Mouse (Mus musculus): Measurements from ENCODE around the gene 4930503B20Rik. TPM values are rescaled to one million over a fixed set of nuclear protein-coding genes. Genes with fewer than 3 reads are reported as not detected.

The 4930503B20Rik gene
- polyA plus RNA-seq, 1 experiment from 2014 or later, result not detected

- WGBS, result 62% methylated on average over 8 of the region's 8 CpGs
Observed at GRCm38 (mm10) chr3:146681696-146682095, 30.6 kb upstream of the 4930503B20Rik start.

GRCm38 (mm10) chr3:146680625-146681024 lies 29.5 kb upstream of the 4930503B20Rik start:
- no peak overlapping the region for H3K27ac ChIP-seq (ENCODE audit: low read length)
- WGBS, result 86% methylated on average over 13 of the region's 13 CpGs
- H3K4me2 ChIP-seq (ENCODE audit: low read depth, low read length), result no peak overlapping the region
- no peaks in the 10 kb centered on the region for H3K36me3 ChIP-seq (ENCODE audit: control insufficient read depth, insufficient read depth, low read length)
- H3K27me3 ChIP-seq (ENCODE audit: control insufficient read depth, insufficient read depth, low read length), result no peaks in the 10 kb centered on the region
- no peak overlapping the region for H3K4me3 ChIP-seq (replicated peaks; ENCODE audit: low read length)
- no peak for ATAC-seq (ENCODE audit: insufficient read depth, low FRiP score)
- 0 out of 2 replicates have a peak, but pooled peaks cover 5% of the 10 kb centered on the region for H3K4me1 ChIP-seq (ENCODE audit: control insufficient read depth, insufficient read depth, low read length)
- no peak overlapping the region for H3K9ac ChIP-seq (ENCODE audit: low read length)
- no peaks in the 10 kb centered on the region for H3K9me3 ChIP-seq (replicated peaks; ENCODE audit: control insufficient read depth, low read length)

More at GRCm38 (mm10) chr3:146681696-146682095, 30.6 kb upstream of the 4930503B20Rik start:
- ATAC-seq (ENCODE audit: insufficient read depth, low FRiP score), result no peak
- Histone ChIP-seq H3K9me3 (replicated peaks; ENCODE audit: control insufficient read depth, low read length) (no peaks in the 10 kb centered on the region), H3K27me3 (ENCODE audit: control insufficient read depth, insufficient read depth, low read length) (no peaks in the 10 kb centered on the region), H3K4me2 (ENCODE audit: low read depth, low read length) (peak overlapping the region; percentile 53), H3K27ac (ENCODE audit: low read length) (no peak overlapping the region), H3K9ac (ENCODE audit: low read length) (no peak overlapping the region), H3K36me3 (ENCODE audit: control insufficient read depth, insufficient read depth, low read length) (no peaks in the 10 kb centered on the region), H3K4me1 (ENCODE audit: control insufficient read depth, insufficient read depth, low read length) (0 out of 2 replicates have a peak, but pooled peaks cover 5% of the 10 kb centered on the region), H3K4me3 (replicated peaks; ENCODE audit: low read length) (peak overlapping the region; percentile 30; the same call in 1 of the 2 replicates)

GRCm38 (mm10) chr3:146679646-146680045 lies 28.5 kb upstream of the 4930503B20Rik start:
- Histone ChIP-seq H3K27me3 (ENCODE audit: control insufficient read depth, insufficient read depth, low read length) (no peaks in the 10 kb centered on the region), H3K9me3 (replicated peaks; ENCODE audit: control insufficient read depth, low read length) (no peaks in the 10 kb centered on the region), H3K4me3 (replicated peaks; ENCODE audit: low read length) (no peak overlapping the region), H3K36me3 (ENCODE audit: control insufficient read depth, insufficient read depth, low read length) (no peaks in the 10 kb centered on the region), H3K4me2 (ENCODE audit: low read depth, low read length) (no peak overlapping the region), H3K9ac (ENCODE audit: low read length) (no peak overlapping the region), H3K4me1 (ENCODE audit: control insufficient read depth, insufficient read depth, low read length) (0 out of 2 replicates have a peak, but pooled peaks cover 3% of the 10 kb centered on the region), H3K27ac (ENCODE audit: low read length) (no peak overlapping the region)
- 92% methylated on average over 16 of the region's 16 CpGs for WGBS
- ATAC-seq (ENCODE audit: insufficient read depth, low FRiP score), result no peak

- Histone ChIP-seq H3K27me3 (ENCODE audit: control insufficient read depth, insufficient read depth, low read length) (no peaks in the 10 kb centered on the region), H3K9ac (ENCODE audit: low read length) (no peak overlapping the region), H3K36me3 (ENCODE audit: control insufficient read depth, insufficient read depth, low read length) (no peaks in the 10 kb centered on the region), H3K4me3 (replicated peaks; ENCODE audit: low read length) (no peak overlapping the region), H3K9me3 (replicated peaks; ENCODE audit: control insufficient read depth, low read length) (no peaks in the 10 kb centered on the region), H3K27ac (ENCODE audit: low read length) (no peak overlapping the region), H3K4me2 (ENCODE audit: low read depth, low read length) (no peak overlapping the region), H3K4me1 (ENCODE audit: control insufficient read depth, insufficient read depth, low read length) (no peaks in the 10 kb centered on the region)
- no peak for ATAC-seq (ENCODE audit: insufficient read depth, low FRiP score)
- 89% methylated on average over 4 of the region's 4 CpGs for WGBS
Observed at GRCm38 (mm10) chr3:146676193-146676592, 25.1 kb upstream of the 4930503B20Rik start.

GRCm38 (mm10) chr3:146675101-146675500 lies 24.0 kb upstream of the 4930503B20Rik start:
- no peak overlapping the region for H3K4me3 ChIP-seq (replicated peaks; ENCODE audit: low read length)
- H3K9me3 ChIP-seq (replicated peaks; ENCODE audit: control insufficient read depth, low read length), result no peaks in the 10 kb centered on the region
- no peak overlapping the region for H3K4me2 ChIP-seq (ENCODE audit: low read depth, low read length)
- H3K9ac ChIP-seq (ENCODE audit: low read length), result no peak overlapping the region
- no peaks in the 10 kb centered on the region for H3K27me3 ChIP-seq (ENCODE audit: control insufficient read depth, insufficient read depth, low read length)
- H3K4me1 ChIP-seq (ENCODE audit: control insufficient read depth, insufficient read depth, low read length), result no peaks in the 10 kb centered on the region
- ATAC-seq (ENCODE audit: insufficient read depth, low FRiP score), result no peak
- no peaks in the 10 kb centered on the region for H3K36me3 ChIP-seq (ENCODE audit: control insufficient read depth, insufficient read depth, low read length)
- WGBS, result 90% methylated on average over 1 of the region's 1 CpGs
- H3K27ac ChIP-seq (ENCODE audit: low read length), result no peak overlapping the region

- H3K4me2 ChIP-seq (ENCODE audit: low read depth, low read length), result no peak overlapping the region
- H3K36me3 ChIP-seq (ENCODE audit: control insufficient read depth, insufficient read depth, low read length), result no peaks in the 10 kb centered on the region
- 60% methylated on average over 2 of the region's 2 CpGs for WGBS
- no peaks in the 10 kb centered on the region for H3K9me3 ChIP-seq (replicated peaks; ENCODE audit: control insufficient read depth, low read length)
- no peak for ATAC-seq (ENCODE audit: insufficient read depth, low FRiP score)
- no peak overlapping the region for H3K4me3 ChIP-seq (replicated peaks; ENCODE audit: low read length)
- H3K9ac ChIP-seq (ENCODE audit: low read length), result no peak overlapping the region
- no peaks in the 10 kb centered on the region for H3K27me3 ChIP-seq (ENCODE audit: control insufficient read depth, insufficient read depth, low read length)
- no peaks in the 10 kb centered on the region for H3K4me1 ChIP-seq (ENCODE audit: control insufficient read depth, insufficient read depth, low read length)
- H3K27ac ChIP-seq (ENCODE audit: low read length), result no peak overlapping the region
Observed at GRCm38 (mm10) chr3:146671121-146671520, 20.0 kb upstream of the 4930503B20Rik start.

GRCm38 (mm10) chr3:146661907-146662306 lies 10.8 kb upstream of the 4930503B20Rik start:
- 73% methylated on average over 7 of the region's 7 CpGs for WGBS

GRCm38 (mm10) chr3:146661001-146661400 lies 9.9 kb upstream of the 4930503B20Rik start:
- H3K27ac ChIP-seq (ENCODE audit: low read length), result no peak overlapping the region
- no peak overlapping the region for H3K4me2 ChIP-seq (ENCODE audit: low read depth, low read length)
- H3K36me3 ChIP-seq (ENCODE audit: control insufficient read depth, insufficient read depth, low read length), result no peaks in the 10 kb centered on the region
- no peaks in the 10 kb centered on the region for H3K27me3 ChIP-seq (ENCODE audit: control insufficient read depth, insufficient read depth, low read length)
- no peaks in the 10 kb centered on the region for H3K4me1 ChIP-seq (ENCODE audit: control insufficient read depth, insufficient read depth, low read length)
- no peak overlapping the region for H3K4me3 ChIP-seq (replicated peaks; ENCODE audit: low read length)
- H3K9me3 ChIP-seq (replicated peaks; ENCODE audit: control insufficient read depth, low read length), result no peaks in the 10 kb centered on the region
- 60% methylated on average over 6 of the region's 6 CpGs for WGBS
- no peak overlapping the region for H3K9ac ChIP-seq (ENCODE audit: low read length)
- ATAC-seq (ENCODE audit: insufficient read depth, low FRiP score), result no peak

More at GRCm38 (mm10) chr3:146661907-146662306, 10.8 kb upstream of the 4930503B20Rik start:
- no peak overlapping the region for H3K4me3 ChIP-seq (replicated peaks; ENCODE audit: low read length)
- no peak for ATAC-seq (ENCODE audit: insufficient read depth, low FRiP score)
- no peaks in the 10 kb centered on the region for H3K27me3 ChIP-seq (ENCODE audit: control insufficient read depth, insufficient read depth, low read length)
- H3K36me3 ChIP-seq (ENCODE audit: control insufficient read depth, insufficient read depth, low read length), result no peaks in the 10 kb centered on the region
- no peak overlapping the region for H3K27ac ChIP-seq (ENCODE audit: low read length)
- no peak overlapping the region for H3K4me2 ChIP-seq (ENCODE audit: low read depth, low read length)
- no peaks in the 10 kb centered on the region for H3K4me1 ChIP-seq (ENCODE audit: control insufficient read depth, insufficient read depth, low read length)
- no peak overlapping the region for H3K9ac ChIP-seq (ENCODE audit: low read length)
- H3K9me3 ChIP-seq (replicated peaks; ENCODE audit: control insufficient read depth, low read length), result no peaks in the 10 kb centered on the region

GRCm38 (mm10) chr3:146659321-146659720 lies 8.2 kb upstream of the 4930503B20Rik start:
- no peak overlapping the region for H3K4me3 ChIP-seq (replicated peaks; ENCODE audit: low read length)
- H3K4me2 ChIP-seq (ENCODE audit: low read depth, low read length), result no peak overlapping the region
- no peaks in the 10 kb centered on the region for H3K9me3 ChIP-seq (replicated peaks; ENCODE audit: control insufficient read depth, low read length)
- H3K27ac ChIP-seq (ENCODE audit: low read length), result no peak overlapping the region
- H3K36me3 ChIP-seq (ENCODE audit: control insufficient read depth, insufficient read depth, low read length), result no peaks in the 10 kb centered on the region
- H3K4me1 ChIP-seq (ENCODE audit: control insufficient read depth, insufficient read depth, low read length), result no peaks in the 10 kb centered on the region; the same call in 1 of the 2 replicates
- no peak for ATAC-seq (ENCODE audit: insufficient read depth, low FRiP score)
- no peaks in the 10 kb centered on the region for H3K27me3 ChIP-seq (ENCODE audit: control insufficient read depth, insufficient read depth, low read length)
- WGBS, result 87% methylated on average over 5 of the region's 5 CpGs
- no peak overlapping the region for H3K9ac ChIP-seq (ENCODE audit: low read length)
